Mouse (Mus musculus) cortical plate, adult 2 months (tissue): ENCODE measurements around the gene Gm28038. TPM values are rescaled to one million over a fixed set of nuclear protein-coding genes. Genes with fewer than 3 reads are reported as not detected.

ENCODE experiments used
- H3K27ac ChIP-seq: fragments of 200-500 bp; 2 replicates; pipeline ENCODE4 v1.5.1; 2012; ENCODE audit warnings: low read length, control low read depth, inconsistent platforms; ENCODE audit not compliant: insufficient read depth
- H3K4me1 ChIP-seq: fragments of 200-500 bp; 2 replicates; pipeline ENCODE4 v1.6.1; 2011; ENCODE audit warnings: low read length; ENCODE audit not compliant: control insufficient read depth, insufficient read depth
- H3K4me3 ChIP-seq: fragments of 200-500 bp; 2 replicates; pipeline ENCODE4 v1.5.1; 2011; ENCODE audit warnings: mild to moderate bottlenecking, low read length, control low read depth; ENCODE audit not compliant: insufficient read depth
- CTCF ChIP-seq: fragments of 200-500 bp; IDR thresholded peaks from 2 replicates; pipeline ENCODE4 v1.5.1; 2011; ENCODE audit warnings: mild to moderate bottlenecking, control low read depth, low read length; ENCODE audit not compliant: insufficient read depth; ENCODE audit errors: extremely low read depth
- POLR2A ChIP-seq: fragments of 200-500 bp; IDR thresholded peaks from 2 replicates; pipeline ENCODE4 v1.6.1; 2011; ENCODE audit warnings: mild to moderate bottlenecking, low read length, control low read depth; ENCODE audit not compliant: insufficient read depth; ENCODE audit errors: extremely low read depth
- polyA plus RNA-seq: library from polyadenylated mRNA; depleted of rRNA; stranded (reverse); fragments of >200 nt; gene quantifications from 2 replicates; pipeline ENCODE4 v1.2.3, GENCODE M21; 2012

Gm28038 gene
- polyA plus RNA-seq, 1 experiment, result not detected

DNA sequence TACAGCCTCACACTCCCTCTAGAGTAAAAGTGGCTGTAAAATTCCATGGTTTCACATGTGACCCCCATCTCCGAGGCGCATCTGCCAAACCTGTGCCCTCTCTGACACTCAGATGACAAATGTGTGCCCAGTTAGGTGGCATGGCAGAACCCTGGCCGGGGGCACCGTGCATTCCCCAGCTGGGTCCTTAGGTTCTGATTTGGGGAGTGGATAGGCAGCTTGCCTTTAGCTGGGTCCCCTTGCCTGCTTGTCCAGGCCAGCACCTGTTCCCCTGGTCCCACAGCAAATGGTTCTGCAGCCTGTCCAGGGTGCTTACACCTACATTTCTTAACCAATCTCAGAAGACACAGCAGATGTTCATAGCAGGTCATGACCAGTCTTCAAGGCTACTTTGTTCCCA is 37.5 kb upstream of the Gm28038 start:
- Histone ChIP-seq H3K4me1 (peaks cover 10% of the 10 kb centered on the region), H3K27ac (no peak overlapping the region), H3K4me3 (no peak overlapping the region)
- TF ChIP-seq POLR2A (no peak), CTCF (no peak)

DNA sequence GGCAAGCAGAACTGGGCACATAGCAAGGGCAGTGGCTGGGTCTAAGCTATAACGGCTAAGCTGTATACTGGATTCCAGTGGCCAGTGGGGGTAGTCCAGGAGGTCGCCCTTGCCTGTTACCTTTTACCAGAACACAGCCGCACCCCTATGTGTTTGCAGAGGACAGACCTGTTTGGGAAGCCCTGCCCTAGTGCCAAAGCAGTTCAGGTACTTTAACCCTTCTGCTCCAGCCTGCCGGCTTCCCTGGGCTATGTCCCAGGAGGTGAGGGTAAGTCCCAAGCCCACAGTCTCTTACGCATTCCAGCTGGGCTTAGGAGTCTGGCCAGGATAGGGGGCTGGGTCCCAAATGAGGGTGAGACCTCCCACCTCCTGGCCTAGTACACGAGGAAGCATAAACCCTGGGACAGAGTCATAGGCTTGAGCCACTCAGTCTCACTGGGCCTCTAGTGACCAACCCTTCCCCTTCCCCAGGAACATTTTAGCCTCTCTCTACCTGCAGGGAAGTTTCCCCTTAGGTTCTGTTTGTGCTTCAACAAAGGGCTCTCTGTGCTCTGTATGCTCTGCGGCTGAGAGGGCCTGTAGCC is 36.2 kb upstream of the Gm28038 start:
- Histone ChIP-seq H3K4me3 (no peak overlapping the region), H3K4me1 (peaks cover 6% of the 10 kb centered on the region), H3K27ac (no peak overlapping the region)
- TF ChIP-seq CTCF (no peak), POLR2A (no peak)

DNA sequence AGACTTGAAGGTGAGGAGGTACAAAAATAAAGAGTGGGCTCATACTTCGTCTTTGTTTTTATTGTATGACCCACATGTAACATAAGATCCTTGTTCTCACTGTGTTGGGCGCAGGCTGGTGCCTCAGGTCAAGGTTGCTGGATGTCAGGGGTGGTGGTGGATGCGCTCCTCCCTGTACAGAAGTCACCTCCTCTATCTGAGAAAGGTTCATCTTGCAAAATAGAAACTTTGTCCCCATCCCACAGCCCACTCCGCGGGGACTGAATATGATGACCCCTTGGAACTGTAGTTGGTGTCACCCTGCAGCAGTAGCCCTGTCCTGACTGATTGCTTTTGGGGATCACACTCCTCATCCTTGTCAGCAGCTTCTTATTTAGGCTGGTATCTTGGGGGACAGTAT is 33.8 kb upstream of the Gm28038 start:
- Histone ChIP-seq H3K4me3 (no peak overlapping the region), H3K27ac (no peak overlapping the region), H3K4me1 (peaks cover 6% of the 10 kb centered on the region)
- TF ChIP-seq CTCF (no peak), POLR2A (no peak)

DNA sequence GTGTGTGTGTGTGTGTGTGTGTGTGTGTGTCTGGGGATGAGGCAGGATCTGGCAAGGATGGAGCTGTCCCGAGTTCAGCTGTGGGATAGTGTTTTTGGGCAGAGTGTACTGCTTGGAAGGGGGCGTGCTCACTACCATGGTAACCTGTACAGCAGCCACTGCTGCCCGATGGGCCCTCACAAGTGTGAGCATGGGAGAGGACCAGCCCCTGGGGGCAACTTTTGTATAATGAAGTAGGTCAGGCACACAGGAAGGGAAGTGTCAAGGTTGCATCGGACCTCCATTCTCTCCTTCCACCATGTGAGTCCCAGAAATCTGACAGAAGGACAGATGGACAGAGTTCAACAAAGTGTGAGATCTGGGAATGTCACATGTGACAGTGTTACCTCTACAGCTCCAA is 33.2 kb upstream of the Gm28038 start:
- Histone ChIP-seq H3K4me3 (no peak overlapping the region), H3K27ac (no peak overlapping the region), H3K4me1 (peaks cover 10% of the 10 kb centered on the region)
- TF ChIP-seq POLR2A (no peak), CTCF (no peak)

DNA sequence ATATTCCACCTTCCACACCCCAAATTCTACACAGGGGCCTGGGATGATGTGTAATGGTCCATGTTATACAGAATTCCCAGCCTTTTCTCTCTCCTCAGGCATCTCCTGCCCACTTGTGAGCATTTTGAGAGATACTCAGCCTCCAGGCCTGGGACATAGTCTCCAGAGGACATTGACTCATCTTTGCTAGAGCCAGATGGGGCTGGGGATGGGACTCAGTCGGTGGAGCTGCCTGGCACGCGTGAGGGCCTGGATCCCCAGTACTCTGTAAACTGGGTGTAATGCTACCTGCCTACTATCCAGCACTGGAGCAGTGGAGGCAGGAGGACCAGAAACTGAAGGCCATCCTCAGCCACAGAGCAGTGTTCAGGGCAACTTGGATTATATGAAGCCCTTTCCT is 31.7 kb upstream of the Gm28038 start:
- H3K27ac ChIP-seq, result no peak overlapping the region
- no peak overlapping the region for H3K4me3 ChIP-seq
- peaks cover 10% of the 10 kb centered on the region for H3K4me1 ChIP-seq
- TF ChIP-seq POLR2A, result no peak
- no peak for TF ChIP-seq CTCF

DNA sequence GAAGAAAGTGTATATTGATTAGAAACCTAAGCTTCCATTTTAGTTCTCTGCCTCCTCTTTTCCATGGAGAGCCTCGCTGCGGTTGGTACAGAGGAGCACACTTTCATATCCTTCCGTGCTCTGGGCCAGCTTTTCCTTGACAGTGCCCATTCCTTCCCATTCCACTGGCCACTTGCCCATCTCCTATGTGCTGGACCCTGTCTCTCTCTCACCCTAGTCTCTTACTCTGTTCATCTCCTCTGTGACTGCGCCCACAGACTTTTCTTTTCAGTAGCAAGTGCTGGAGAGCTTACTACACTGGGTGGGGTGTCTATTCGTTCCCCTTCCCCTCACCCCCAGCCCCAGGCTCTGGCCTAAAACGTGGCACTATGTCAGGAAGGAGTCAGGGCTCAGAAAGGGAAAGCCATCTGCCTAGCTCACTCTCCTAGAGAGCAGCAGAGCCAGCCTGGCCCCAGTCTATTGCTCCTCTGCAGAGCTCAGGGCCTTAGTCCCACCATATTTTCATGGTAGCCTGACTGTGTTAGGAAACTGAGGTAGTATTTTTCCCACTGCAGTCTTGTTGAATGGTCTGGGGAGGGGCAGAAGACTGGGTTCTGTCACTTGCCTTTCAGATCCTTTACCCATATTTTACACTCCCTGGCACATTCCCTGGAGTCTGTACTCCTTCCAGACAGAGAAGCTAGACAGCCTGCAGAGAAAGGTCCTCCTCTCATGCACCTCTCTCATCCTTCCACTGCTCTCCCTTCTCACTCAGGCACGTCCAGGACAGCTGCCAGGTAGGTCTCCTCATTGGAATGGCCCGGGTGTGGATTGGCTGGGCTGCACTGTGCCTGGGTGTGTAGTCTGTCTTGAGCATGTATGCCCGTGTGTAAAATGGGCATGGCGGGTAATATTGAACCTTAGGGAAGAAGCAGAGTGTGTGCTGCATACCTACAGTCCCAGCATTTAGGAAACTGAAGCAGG is 30.4 kb upstream of the Gm28038 start:
- H3K27ac ChIP-seq, result no peak overlapping the region

DNA sequence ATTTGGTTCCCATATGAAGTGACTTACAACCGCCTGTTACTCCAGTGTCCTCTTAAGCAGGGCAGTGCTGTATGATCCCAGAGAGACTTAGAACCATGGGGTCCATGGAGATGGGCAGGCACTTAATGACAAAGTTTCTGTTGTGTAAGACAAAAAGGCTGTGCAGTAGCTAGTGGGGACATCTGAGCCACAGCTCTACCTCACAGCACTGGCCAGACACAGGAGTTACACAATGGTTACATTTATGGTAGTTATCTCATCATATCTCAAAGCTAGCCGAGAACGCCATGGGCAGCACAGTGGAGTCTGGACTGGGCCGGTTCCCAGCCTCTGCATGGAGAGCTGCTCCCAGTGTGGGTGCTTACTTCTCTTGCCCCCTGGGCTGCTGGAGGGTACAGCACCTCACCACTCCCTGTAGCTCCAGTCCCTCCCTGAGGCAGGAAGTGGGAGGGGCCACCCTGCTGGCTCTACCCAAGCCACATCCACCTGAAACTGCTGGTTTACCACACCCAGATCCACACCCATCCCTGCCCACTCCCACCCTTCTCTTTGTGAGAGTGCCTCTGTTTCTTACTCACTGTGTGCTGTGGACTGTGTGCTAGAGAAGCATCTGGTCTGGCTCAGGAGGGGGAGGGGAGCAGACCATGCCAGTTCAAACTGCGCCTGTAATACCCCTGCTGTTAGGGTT is 29.3 kb upstream of the Gm28038 start:
- Histone ChIP-seq H3K4me3 (no peak overlapping the region), H3K27ac (no peak overlapping the region)
- TF ChIP-seq CTCF (no peak), POLR2A (no peak)

More for the DNA sequence above, 30.4 kb upstream of the Gm28038 start:
- H3K4me1 ChIP-seq, result peaks cover 10% of the 10 kb centered on the region
- no peak overlapping the region for H3K4me3 ChIP-seq
- TF ChIP-seq CTCF (no peak), POLR2A (no peak)

DNA sequence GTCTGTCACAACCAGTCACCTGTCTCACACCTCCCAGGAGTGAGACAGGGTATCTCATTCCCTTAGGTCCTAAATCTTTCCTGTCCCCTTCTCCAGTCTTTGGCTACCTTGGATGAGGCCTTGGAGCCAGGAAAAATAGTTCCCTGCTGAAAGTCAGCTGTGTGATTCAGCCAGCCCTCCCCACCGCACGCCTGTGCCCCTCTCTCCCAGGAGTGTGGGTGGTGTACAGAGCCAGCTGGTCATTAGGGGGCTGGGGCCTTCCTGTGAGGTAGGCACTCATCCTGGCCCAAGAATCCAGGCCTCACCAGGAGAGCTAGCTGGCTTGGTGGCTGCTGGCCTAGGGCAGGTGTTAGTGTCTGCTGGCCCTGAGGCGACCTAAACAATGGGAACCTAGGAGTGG is 28.3 kb upstream of the Gm28038 start:
- Histone ChIP-seq H3K4me1 (peaks cover 7% of the 10 kb centered on the region), H3K4me3 (no peak overlapping the region), H3K27ac (no peak overlapping the region)
- TF ChIP-seq CTCF (no peak), POLR2A (no peak)

More for the DNA sequence above, 29.3 kb upstream of the Gm28038 start:
- H3K4me1 ChIP-seq, result peaks cover 10% of the 10 kb centered on the region

DNA sequence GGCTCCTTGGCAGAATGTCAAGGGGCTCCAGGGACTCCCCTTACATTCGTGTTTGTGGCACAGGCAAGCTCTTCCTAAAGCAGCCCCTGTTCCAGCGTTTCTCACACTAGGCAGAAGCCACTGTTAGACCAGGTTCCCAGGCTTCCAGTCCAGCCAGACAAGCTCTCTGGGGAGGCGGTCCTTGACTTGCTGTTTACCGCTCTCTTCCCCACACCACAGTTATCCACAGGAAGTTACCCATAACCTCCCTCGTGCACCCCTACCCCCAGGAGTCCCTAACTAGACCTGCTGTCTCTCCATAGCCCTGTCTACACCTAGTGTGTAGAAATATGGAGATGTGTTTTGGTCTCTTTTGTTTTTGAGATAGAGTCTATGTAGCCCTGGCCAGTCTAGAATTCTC is 27.0 kb upstream of the Gm28038 start:
- no peak overlapping the region for H3K4me3 ChIP-seq
- TF ChIP-seq CTCF (no peak), POLR2A (no peak)
- peaks cover 11% of the 10 kb centered on the region for H3K4me1 ChIP-seq
- no peak overlapping the region for H3K27ac ChIP-seq
